Mouse (Mus musculus): Measurements from ENCODE around the gene Dlg1.

The Dlg1 gene

GRCm38 (mm10) chr16:31837362-31837761 lies 174.1 kb downstream of the Dlg1 start:
- DNase-seq (ENCODE audit: low read depth, low spot score) = no peak

- DNase-seq (ENCODE audit: low read depth, low spot score) = no peak
Measured at GRCm38 (mm10) chr16:31844246-31844645, 181.0 kb downstream of the Dlg1 start.

- DNase-seq (ENCODE audit: low read depth, low spot score) = no peak
Measured at GRCm38 (mm10) chr16:31846763-31847162, 183.5 kb downstream of the Dlg1 start.

GRCm38 (mm10) chr16:31863920-31864319 lies 200.7 kb downstream of the Dlg1 start:
- DNase-seq (ENCODE audit: low read depth, low spot score) = no peak

GRCm38 (mm10) chr16:31865242-31865641 lies 202.0 kb downstream of the Dlg1 start:
- DNase-seq (ENCODE audit: low read depth, low spot score) = no peak

- no peak for DNase-seq (ENCODE audit: low read depth, low spot score)
Measured at GRCm38 (mm10) chr16:31866911-31867310, 203.7 kb downstream of the Dlg1 start.

GRCm38 (mm10) chr16:31867736-31868135 lies 204.5 kb downstream of the Dlg1 start:
- DNase-seq (ENCODE audit: low read depth, low spot score) = no peak

- no peak for DNase-seq (ENCODE audit: low read depth, low spot score)
Measured at GRCm38 (mm10) chr16:31873721-31874120, 210.5 kb downstream of the Dlg1 start.

- no peak for DNase-seq (ENCODE audit: low read depth, low spot score)
Measured at GRCm38 (mm10) chr16:31875391-31875790, 212.1 kb downstream of the Dlg1 start.

- no peak for DNase-seq (ENCODE audit: low read depth, low spot score)
Measured at GRCm38 (mm10) chr16:31876386-31876785, 213.1 kb downstream of the Dlg1 start.

GRCm38 (mm10) chr16:31878052-31878451 lies 214.8 kb downstream of the Dlg1 start:
- DNase-seq (ENCODE audit: low read depth, low spot score) = no peak

GRCm38 (mm10) chr16:31878573-31879257 lies 215.5 kb downstream of the Dlg1 start, which contains the start of gene Meltf:
Gene Meltf, plus strand, starts transcription at chr16:31878810.
- peak; percentile 73 for DNase-seq (ENCODE audit: low read depth, low spot score)

GRCm38 (mm10) chr16:31880146-31880840 lies 217.1 kb downstream of the Dlg1 start:
- peak; percentile 37 for DNase-seq (ENCODE audit: low read depth, low spot score)

- no peak for DNase-seq (ENCODE audit: low read depth, low spot score)
Measured at GRCm38 (mm10) chr16:31882381-31882908, 219.2 kb downstream of the Dlg1 start.

GRCm38 (mm10) chr16:31883302-31883701 lies 220.1 kb downstream of the Dlg1 start:
- no peak for DNase-seq (ENCODE audit: low read depth, low spot score)

GRCm38 (mm10) chr16:31883902-31884301 lies 220.7 kb downstream of the Dlg1 start:
- DNase-seq (ENCODE audit: low read depth, low spot score) = no peak

- no peak for DNase-seq (ENCODE audit: low read depth, low spot score)
Measured at GRCm38 (mm10) chr16:31890907-31891306, 227.7 kb downstream of the Dlg1 start.

- peak; percentile 21 for DNase-seq (ENCODE audit: low read depth, low spot score)
Measured at GRCm38 (mm10) chr16:31893396-31894141, 230.3 kb downstream of the Dlg1 start.

GRCm38 (mm10) chr16:31896971-31897774 lies 233.9 kb downstream of the Dlg1 start:
- DNase-seq (ENCODE audit: low read depth, low spot score) = no peak

GRCm38 (mm10) chr16:31898546-31899326 lies 235.5 kb downstream of the Dlg1 start:
- no peak for DNase-seq (ENCODE audit: low read depth, low spot score)

All from 3T3-L1 (cell line).